Mouse (Mus musculus) CH12.LX (cell line): ENCODE measurements around the gene Lyve1. TPM values are rescaled to one million over a fixed set of nuclear protein-coding genes. Genes with fewer than 3 reads are reported as not detected.

Experiments
- DNase-seq: peaks from one replicate; pipeline ENCODE4 v3.0.0-alpha.2; 2013; ENCODE audit errors: extremely low read depth
- H3K27ac ChIP-seq: 2 replicates; pipeline ENCODE4 v1.5.1; 2012; ENCODE audit warnings: low read depth, mild to moderate bottlenecking, control low read depth, moderate library complexity; ENCODE audit not compliant: insufficient read depth
- H3K27me3 ChIP-seq: replicated peaks from 2 replicates; pipeline ENCODE3; 2012; ENCODE audit warnings: inconsistent platforms
- H3K36me3 ChIP-seq, 2 experiments: replicated peaks in 1 of 2; 2 replicates each; pipeline versions ENCODE3 to v1.6.1; 2012; ENCODE audit warnings: inconsistent platforms in 1 of 2, low read length in 1 of 2, mild to moderate bottlenecking in 1 of 2, mixed read lengths in 1 of 2, moderate library complexity in 1 of 2; ENCODE audit not compliant: control insufficient read depth in 1 of 2, insufficient read depth in 1 of 2
- H3K4me1 ChIP-seq, 2 experiments: 2 replicates each; pipeline ENCODE4 v1.6.1; 2012; ENCODE audit warnings: inconsistent platforms in 1 of 2, moderate library complexity in 1 of 2; ENCODE audit not compliant: insufficient read depth in 2 of 2, control insufficient read depth in 1 of 2
- H3K4me2 ChIP-seq: 2 replicates; pipeline ENCODE4 v1.6.1; 2012; ENCODE audit warnings: low read depth, mild to moderate bottlenecking, control low read depth; ENCODE audit not compliant: poor library complexity, insufficient read depth, severe bottlenecking
- H3K4me3 ChIP-seq, 3 experiments: fragments of 150-350 bp in 1 of 3; sonication (generic) in 1 of 3; replicated peaks in 1 of 3; 2 replicates each; pipeline versions ENCODE3 to v1.5.1; 2011 to 2012; ENCODE audit warnings: low read depth in 2 of 3, low read length in 2 of 3, mild to moderate bottlenecking in 2 of 3, moderate library complexity in 2 of 3, control low read depth in 1 of 3, improper control_type of control experiment in 1 of 3, inconsistent platforms in 1 of 3, mixed read lengths in 1 of 3; ENCODE audit not compliant: poor library complexity in 1 of 3
- H3K79me2 ChIP-seq: replicated peaks from 2 replicates; pipeline ENCODE4 v1.6.1; 2012; ENCODE audit warnings: mild to moderate bottlenecking, moderate library complexity; ENCODE audit not compliant: control insufficient read depth, poor library complexity, insufficient read depth, severe bottlenecking; ENCODE audit errors: extremely low read depth
- H3K9ac ChIP-seq: 2 replicates; pipeline ENCODE4 v1.6.1; 2012; ENCODE audit warnings: low read depth, mild to moderate bottlenecking, control low read depth, moderate library complexity; ENCODE audit not compliant: insufficient read depth
- H3K9me3 ChIP-seq: replicated peaks from 2 replicates; pipeline ENCODE3; 2012; ENCODE audit warnings: low read length, inconsistent platforms, mixed read lengths
- CHD1 ChIP-seq: IDR thresholded peaks from 2 replicates; pipeline ENCODE4 v1.6.1; 2012; ENCODE audit warnings: low read depth, low read length, improper control_type of control experiment, inconsistent platforms
- CHD2 ChIP-seq: IDR thresholded peaks from 2 replicates; pipeline ENCODE4 v1.6.1; 2011; ENCODE audit warnings: low read length, improper control_type of control experiment
- E2F4 ChIP-seq: IDR thresholded peaks from 2 replicates; pipeline ENCODE4 v1.6.1; 2011; ENCODE audit warnings: low read depth, low read length, improper control_type of control experiment; ENCODE audit not compliant: insufficient replicate concordance
- ELF1 ChIP-seq: IDR thresholded peaks from 2 replicates; pipeline ENCODE4 v1.6.1; 2014; ENCODE audit warnings: low read depth, mild to moderate bottlenecking, inconsistent platforms, low read length, improper control_type of control experiment
- EP300 ChIP-seq: IDR thresholded peaks from 2 replicates; pipeline ENCODE4 v1.6.1; 2011; ENCODE audit warnings: low read length, improper control_type of control experiment
- ETS1 ChIP-seq: conservative IDR thresholded peaks from 2 replicates; pipeline ENCODE4 v1.6.1; 2012; ENCODE audit warnings: low read depth, mild to moderate bottlenecking, inconsistent platforms, low read length, improper control_type of control experiment, moderate library complexity
- GABPA ChIP-seq: IDR thresholded peaks from 2 replicates; pipeline ENCODE4 v1.6.1; 2012; ENCODE audit warnings: low read depth, low read length, improper control_type of control experiment, inconsistent platforms; ENCODE audit not compliant: insufficient replicate concordance
- HCFC1 ChIP-seq: IDR thresholded peaks from 2 replicates; pipeline ENCODE4 v1.6.1; 2012; ENCODE audit warnings: low read depth, mild to moderate bottlenecking, inconsistent platforms, low read length, improper control_type of control experiment
- IRF4 ChIP-seq: IDR thresholded peaks from 2 replicates; pipeline ENCODE4 v1.6.1; 2014; ENCODE audit warnings: low read depth, mild to moderate bottlenecking, inconsistent platforms, low read length, improper control_type of control experiment
- JUN ChIP-seq: IDR thresholded peaks from 2 replicates; pipeline ENCODE4 v1.6.1; 2011; ENCODE audit warnings: low read depth, mild to moderate bottlenecking, low read length, improper control_type of control experiment, moderate library complexity; ENCODE audit not compliant: insufficient read depth
- JUND ChIP-seq: conservative IDR thresholded peaks from 2 replicates; pipeline ENCODE4 v1.6.1; 2011; ENCODE audit warnings: low read depth, low read length, improper control_type of control experiment
- KAT2A ChIP-seq: IDR thresholded peaks from 2 replicates; pipeline ENCODE4 v1.6.1; 2012; ENCODE audit warnings: low read length, improper control_type of control experiment, inconsistent platforms; ENCODE audit not compliant: insufficient replicate concordance
- MAFK ChIP-seq: IDR thresholded peaks from 2 replicates; pipeline ENCODE4 v1.6.1; 2011; ENCODE audit warnings: low read length, improper control_type of control experiment; ENCODE audit not compliant: insufficient replicate concordance
- NRF1 ChIP-seq: IDR thresholded peaks from 2 replicates; pipeline ENCODE4 v1.6.1; 2014; ENCODE audit warnings: low read depth, mild to moderate bottlenecking, inconsistent platforms, low read length, improper control_type of control experiment, moderate library complexity
- PAX5 ChIP-seq: IDR thresholded peaks from 2 replicates; pipeline ENCODE4 v1.6.1; 2012; ENCODE audit warnings: low read length, inconsistent platforms, mixed read lengths
- POLR2AphosphoS2 ChIP-seq: IDR thresholded peaks from 2 replicates; pipeline ENCODE4 v1.6.1; 2011; ENCODE audit warnings: low read depth, low read length, improper control_type of control experiment
- SMC3 ChIP-seq: IDR thresholded peaks from 2 replicates; pipeline ENCODE4 v1.6.1; 2011; ENCODE audit warnings: low read depth, low read length, improper control_type of control experiment
- TBP ChIP-seq: conservative IDR thresholded peaks from 2 replicates; pipeline ENCODE4 v1.6.1; 2011; ENCODE audit warnings: low read depth, low read length, improper control_type of control experiment
- TCF12 ChIP-seq: IDR thresholded peaks from 2 replicates; pipeline ENCODE4 v1.6.1; 2014; ENCODE audit warnings: low read depth, mild to moderate bottlenecking, inconsistent platforms, low read length, improper control_type of control experiment
- UBTF ChIP-seq: IDR thresholded peaks from 2 replicates; pipeline ENCODE4 v1.6.1; 2012; ENCODE audit warnings: low read depth, mild to moderate bottlenecking, inconsistent platforms, low read length, improper control_type of control experiment, moderate library complexity
- USF2 ChIP-seq: conservative IDR thresholded peaks from 2 replicates; pipeline ENCODE4 v1.6.1; 2011; ENCODE audit warnings: low read depth, low read length, improper control_type of control experiment
- ZKSCAN1 ChIP-seq: IDR thresholded peaks from 2 replicates; pipeline ENCODE4 v1.6.1; 2012; ENCODE audit warnings: low read depth, inconsistent platforms, low read length, improper control_type of control experiment, borderline replicate concordance
- dilution Hi-C: fragments of 300-500 bp; cut with MboI; formaldehyde crosslinking; loops from 2 replicates; pipeline ENCODE4 v1.14.3; 2020; ENCODE audit warnings: low sequenced_read_pairs; ENCODE audit not compliant: extremely low pct_unique_long_range_greater_than_20kb, extremely low pct_ligation_motif_present
- in situ Hi-C: fragments of 300-500 bp; cut with MboI; formaldehyde crosslinking; loops from 3 replicates; pipeline ENCODE4 v1.14.3; 2019; ENCODE audit warnings: low sequenced_read_pairs, low pct_ligation_motif_present, low pct_unique_long_range_greater_than_20kb, mixed read lengths
- polyA plus RNA-seq: library from polyadenylated mRNA; unstranded; fragments of >175 nt; gene quantifications from 2 replicates; pipeline ENCODE4 v1.2.1, GENCODE M21; 2012; ENCODE audit warnings: low read depth; ENCODE audit not compliant: insufficient read length
- total RNA-seq, 2 experiments: library from RNA; depleted of rRNA; stranded (reverse); fragments of 300-350 nt in 1 of 2; fragments of >200 nt in 1 of 2; gene quantifications; 2 replicates each; pipeline ENCODE4 v1.2.3; 2012 to 2014

The Lyve1 gene
- total and polyA plus RNA-seq, 3 experiments = not detected

DNA sequence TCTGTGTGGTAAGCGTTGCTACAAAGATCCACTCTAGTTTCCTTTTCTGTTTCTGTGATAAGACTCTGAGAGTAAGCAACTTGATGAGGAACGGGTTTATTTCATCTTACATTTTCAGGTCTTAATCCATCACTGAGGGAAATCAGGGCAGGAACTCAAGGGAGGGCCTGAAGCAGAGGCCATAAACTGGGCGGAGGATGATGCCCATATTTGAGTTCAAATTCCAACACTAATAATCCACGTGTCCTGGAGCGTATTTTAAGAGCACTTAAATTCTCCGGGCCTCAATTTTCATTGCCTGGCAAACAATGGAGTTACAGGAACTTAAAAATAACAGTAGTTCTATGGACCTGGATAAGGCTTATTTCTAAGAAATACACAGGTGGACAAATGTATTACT is 2.5 kb upstream of the Lyve1 start:
- in situ Hi-C loops = no loop called here
- no peaks in the 10 kb centered on the region for H3K79me2 ChIP-seq
- H3K36me3 ChIP-seq = no peaks in the 10 kb centered on the region
- no peak overlapping the region for H3K4me2 ChIP-seq
- TF ChIP-seq SMC3 = no peak
- no peak for TF ChIP-seq USF2
- no peak for TF ChIP-seq CHD1
- no peak for TF ChIP-seq JUN
- TF ChIP-seq GABPA = no peak
- TF ChIP-seq ZKSCAN1 = no peak
- TF ChIP-seq UBTF = no peak
- TF ChIP-seq NRF1 = no peak
- TF ChIP-seq CHD2 = no peak
- TF ChIP-seq JUND = no peak
- H3K9me3 ChIP-seq = no peaks in the 10 kb centered on the region
- no peak overlapping the region for H3K9ac ChIP-seq
- no peaks in the 10 kb centered on the region for H3K27me3 ChIP-seq
- H3K4me3 ChIP-seq = no peak overlapping the region
- DNase-seq = no peak
- H3K4me1 ChIP-seq = no peaks in the 10 kb centered on the region
- dilution Hi-C loops = no loop called here
- no peak overlapping the region for H3K27ac ChIP-seq

DNA sequence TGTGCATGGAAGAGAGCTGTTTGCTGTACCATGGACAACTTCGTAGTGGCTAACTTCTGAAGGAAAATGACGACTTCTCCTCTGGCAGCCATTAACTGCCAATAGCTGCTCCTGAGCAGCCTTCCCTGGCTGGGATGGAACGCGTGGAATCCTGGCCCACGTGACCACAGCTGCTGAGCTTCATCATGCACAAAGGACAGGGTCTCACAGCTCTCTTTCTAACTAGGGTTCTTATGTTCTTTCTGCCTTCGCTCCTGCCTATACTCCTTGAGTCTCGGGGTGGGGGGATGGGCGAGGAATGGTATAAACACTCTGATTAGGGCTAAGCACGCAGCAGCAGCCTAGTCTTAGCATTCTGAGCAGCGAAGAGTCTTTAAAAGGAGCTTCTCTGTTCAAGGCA is 2.0 kb upstream of the Lyve1 start:
- dilution Hi-C loops = no loop called here
- Histone ChIP-seq H3K9ac (no peak overlapping the region), H3K4me1 (no peaks in the 10 kb centered on the region), H3K4me3 (no peak overlapping the region), H3K4me2 (no peak overlapping the region), H3K79me2 (no peaks in the 10 kb centered on the region), H3K27ac (no peak overlapping the region), H3K27me3 (no peaks in the 10 kb centered on the region), H3K36me3 (no peaks in the 10 kb centered on the region), H3K9me3 (no peaks in the 10 kb centered on the region)
- no peak for DNase-seq
- TF ChIP-seq ETS1 (no peak), JUND (no peak), PAX5 (no peak), EP300 (no peak), GABPA (no peak), USF2 (no peak), ELF1 (no peak), HCFC1 (no peak), SMC3 (no peak), JUN (no peak), E2F4 (no peak), KAT2A (no peak), IRF4 (no peak), POLR2AphosphoS2 (no peak), CHD1 (no peak), MAFK (no peak), TBP (no peak), TCF12 (no peak), CHD2 (no peak)
- in situ Hi-C loops = no loop called here
